Mouse (Mus musculus): Measurements from ENCODE around the gene Ifi211.
"Not testable (repeated sequence)": the region's sequence is repeated elsewhere in the genome, so short reads cannot be mapped to it uniquely, and the experiment has no call there.

The Ifi211 gene

DNA sequence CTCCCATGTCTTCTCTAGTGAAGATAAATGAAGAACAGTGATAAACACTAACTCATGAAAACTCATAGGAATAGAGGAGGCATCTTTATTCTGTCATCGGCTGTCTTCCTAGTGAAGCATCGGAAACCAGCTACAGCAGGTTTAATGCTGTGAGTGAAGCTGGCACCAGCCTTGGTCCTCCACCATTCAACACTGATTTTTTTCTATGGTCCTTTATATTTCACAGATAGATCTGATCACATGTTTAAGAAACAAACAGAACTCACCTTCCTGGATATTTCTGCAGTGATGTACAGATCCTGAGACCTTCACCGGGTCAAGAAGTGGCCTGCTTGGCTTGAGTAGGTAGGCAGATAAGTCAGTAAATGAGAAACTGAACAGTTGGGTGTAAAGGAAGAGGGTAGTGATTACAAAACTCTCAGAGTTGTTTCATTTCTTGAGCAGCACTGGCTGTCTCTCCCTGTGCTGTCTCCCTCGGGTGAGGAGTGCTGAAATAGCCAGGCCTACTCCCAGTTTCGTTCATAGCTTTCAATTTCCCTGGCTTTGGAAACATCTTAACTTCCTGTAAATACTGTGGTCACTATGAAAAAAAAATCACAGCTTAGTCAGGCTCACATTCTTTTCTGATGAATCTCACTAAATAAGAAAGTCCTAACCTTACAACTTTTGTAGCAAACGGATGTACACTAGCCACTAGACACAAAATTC, at the start of gene Ifi211:
Ifi211 (minus strand) TSS at position 499 of the 708 bp plus-strand sequence.
- in situ Hi-C loops (cut with MboI, MseI) = not testable (repeated sequence)

DNA sequence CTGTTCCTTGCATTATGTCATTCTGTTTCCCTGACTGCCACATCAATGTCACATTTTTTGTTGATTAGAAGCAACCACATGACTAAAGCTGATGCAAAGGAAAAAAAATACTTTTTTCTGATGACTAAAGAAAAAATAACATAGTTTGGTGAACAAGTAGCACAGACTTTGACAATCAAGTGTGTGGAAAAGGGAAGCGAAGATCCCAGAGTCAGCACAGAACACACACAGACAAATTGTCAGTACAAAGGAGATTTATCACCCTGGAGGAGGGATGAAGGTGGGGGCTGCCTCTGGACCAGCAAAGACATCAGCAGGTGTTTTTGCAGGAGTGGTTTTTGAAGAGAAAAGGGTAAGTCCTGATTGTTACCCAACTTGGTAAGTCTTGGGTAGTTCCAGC, 48.6 kb upstream of the Ifi211 start:
- in situ Hi-C loops (cut with MboI, MseI) = not testable (repeated sequence)

DNA sequence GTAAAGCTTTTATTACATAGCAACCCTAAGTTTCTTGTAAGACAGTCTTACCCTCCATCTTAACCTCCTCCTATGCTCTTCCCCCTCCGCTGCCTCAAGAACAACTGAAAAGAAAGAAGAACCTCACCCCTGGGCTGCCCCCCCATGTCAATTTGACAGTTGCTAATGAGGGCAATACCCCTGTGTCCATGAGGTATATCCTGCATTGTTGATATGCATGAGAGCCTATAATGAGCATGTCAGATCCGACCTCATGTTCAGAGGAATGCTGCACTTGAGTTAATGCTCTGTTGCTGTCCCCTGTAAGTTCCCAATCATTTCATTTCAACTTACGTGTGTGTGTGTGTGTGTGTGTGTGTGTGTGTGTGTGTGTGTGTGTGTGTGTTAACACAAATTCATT, 47.2 kb upstream of the Ifi211 start:
- in situ Hi-C loops (cut with MboI, MseI) = loop anchor here (10.0 kb wide), 1 partner anchor 105 kb away; no protein-coding TSS in a partner anchor

DNA sequence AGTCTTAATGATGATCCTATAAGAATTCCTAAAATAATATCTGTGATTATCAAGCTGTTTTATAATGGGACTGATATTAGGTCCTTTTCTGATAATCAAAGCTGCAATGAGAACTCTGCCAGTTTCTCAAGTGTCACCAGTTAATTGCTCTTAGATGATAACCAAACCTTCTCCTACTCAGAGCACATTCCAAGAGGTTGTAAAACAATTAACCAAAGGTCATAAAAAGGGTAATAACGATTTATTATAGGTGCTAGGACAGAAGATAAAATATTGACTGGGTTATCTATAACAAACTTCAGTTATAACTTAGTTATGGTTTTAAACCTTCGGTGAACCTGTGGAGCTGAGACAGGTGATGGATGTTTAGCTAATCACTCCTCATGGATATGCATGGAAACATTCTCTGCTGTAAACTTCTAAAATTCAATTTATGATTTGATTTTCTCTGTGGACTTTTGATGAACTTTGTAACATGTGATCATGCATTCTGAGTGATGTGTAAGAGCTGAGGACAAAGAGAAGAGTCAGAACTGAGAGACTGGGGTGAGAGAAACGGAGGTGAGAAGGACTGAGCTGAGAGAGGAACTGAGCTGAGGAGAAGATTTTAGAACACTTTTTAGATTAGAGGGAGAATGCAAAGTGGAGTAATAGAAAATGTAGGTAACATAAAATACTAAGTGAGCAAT, 43.1 kb upstream of the Ifi211 start:
- in situ Hi-C loops (cut with MboI, MseI) = loop anchor here (10.0 kb wide), 1 partner anchor 101 kb away; no protein-coding TSS in a partner anchor

DNA sequence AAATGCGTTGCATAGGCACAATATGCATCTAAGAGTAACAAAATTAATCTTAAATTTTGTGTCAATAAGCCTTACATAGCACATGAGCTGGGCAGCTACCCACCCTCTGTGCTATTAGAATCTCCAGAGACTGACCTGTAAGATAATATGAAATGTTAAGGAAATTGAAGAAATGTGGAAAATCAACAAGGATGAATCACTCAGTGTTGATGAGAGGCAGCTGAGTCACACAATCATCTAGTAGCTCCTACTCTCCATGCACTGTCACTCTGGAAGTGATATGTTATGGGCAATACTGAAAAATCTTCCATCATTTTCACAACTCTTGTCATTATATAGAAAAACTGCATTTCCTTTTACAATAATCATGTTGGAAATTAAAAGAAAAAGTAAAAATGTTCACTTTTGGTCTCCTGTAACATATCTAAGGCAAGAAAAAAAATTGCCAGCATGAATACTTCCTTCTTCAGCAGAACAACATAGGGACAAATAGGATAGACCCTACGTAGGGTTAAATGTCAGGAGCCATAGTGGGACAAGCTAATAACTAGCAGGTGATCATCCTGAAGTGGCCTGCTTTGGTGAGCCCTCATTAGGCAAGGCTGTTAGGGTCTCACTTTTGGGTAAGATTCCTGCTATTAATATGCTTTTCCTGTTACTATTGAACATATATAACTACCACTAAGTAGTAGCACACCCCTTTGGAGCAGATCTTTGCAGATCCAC, 42.4 kb upstream of the Ifi211 start:
- in situ Hi-C loops (cut with MboI, MseI) = loop anchor here (10.0 kb wide), 1 partner anchor 100 kb away; no protein-coding TSS in a partner anchor

DNA sequence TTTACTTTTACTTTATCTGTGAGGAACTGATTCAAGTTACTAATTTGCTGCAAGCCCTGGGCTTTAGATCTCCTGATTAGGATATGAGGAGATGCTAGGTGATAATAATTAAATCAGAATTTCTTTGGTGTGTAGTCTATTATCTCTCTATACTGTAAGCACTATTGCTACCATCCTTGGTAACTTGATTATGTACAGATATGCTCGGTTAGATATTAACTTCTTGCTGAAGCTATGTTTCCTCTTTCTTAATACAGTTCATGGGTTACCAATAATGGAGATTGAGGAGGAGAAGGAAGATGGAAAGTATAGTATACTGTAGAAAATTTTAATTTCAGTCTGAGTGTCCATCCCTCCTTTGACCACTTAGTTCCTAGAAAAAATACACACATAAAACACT, 40.7 kb upstream of the Ifi211 start:
- in situ Hi-C loops (cut with MboI, MseI) = loop anchor here (10.0 kb wide), 1 partner anchor 99 kb away; no protein-coding TSS in a partner anchor

DNA sequence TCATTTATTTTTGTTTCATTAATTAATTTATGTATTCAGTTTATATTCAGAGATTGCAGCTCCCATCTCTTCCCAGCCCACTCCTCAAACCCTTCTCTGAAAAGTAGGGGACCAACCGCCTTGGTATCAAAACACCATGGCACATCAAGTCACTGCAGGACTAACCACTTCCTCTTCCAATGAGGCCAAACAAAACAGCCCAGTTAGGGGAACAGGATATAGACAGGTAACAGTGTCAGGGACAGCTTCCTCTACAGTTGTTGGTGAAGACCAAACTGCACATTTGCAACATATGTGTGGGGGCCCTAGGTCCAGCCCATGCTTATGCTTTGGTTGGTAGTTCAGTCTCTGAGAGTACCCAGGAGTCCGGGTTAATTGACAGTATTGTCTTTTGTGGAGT, 36.2 kb upstream of the Ifi211 start:
- in situ Hi-C loops (cut with MboI, MseI) = loop anchor here (5.0 kb wide), 2 partner anchors 77 to 142 kb away; no protein-coding TSS in a partner anchor

DNA sequence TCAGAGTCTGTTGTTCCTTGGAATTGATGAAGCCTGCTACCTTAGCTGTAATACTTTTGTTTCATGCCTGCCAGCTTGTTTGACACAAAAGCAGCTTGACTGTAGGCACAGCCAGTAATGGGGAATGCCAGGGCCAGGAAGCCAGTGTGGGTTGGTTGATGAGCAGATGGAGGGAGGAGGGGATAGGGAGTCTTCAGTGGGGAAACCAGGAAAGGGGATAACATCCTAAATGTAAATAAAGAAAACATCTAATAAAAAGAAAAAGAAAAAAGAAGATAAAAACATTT, 29.9 kb upstream of the Ifi211 start:
- in situ Hi-C loops (cut with MboI, MseI) = not testable (repeated sequence)

DNA sequence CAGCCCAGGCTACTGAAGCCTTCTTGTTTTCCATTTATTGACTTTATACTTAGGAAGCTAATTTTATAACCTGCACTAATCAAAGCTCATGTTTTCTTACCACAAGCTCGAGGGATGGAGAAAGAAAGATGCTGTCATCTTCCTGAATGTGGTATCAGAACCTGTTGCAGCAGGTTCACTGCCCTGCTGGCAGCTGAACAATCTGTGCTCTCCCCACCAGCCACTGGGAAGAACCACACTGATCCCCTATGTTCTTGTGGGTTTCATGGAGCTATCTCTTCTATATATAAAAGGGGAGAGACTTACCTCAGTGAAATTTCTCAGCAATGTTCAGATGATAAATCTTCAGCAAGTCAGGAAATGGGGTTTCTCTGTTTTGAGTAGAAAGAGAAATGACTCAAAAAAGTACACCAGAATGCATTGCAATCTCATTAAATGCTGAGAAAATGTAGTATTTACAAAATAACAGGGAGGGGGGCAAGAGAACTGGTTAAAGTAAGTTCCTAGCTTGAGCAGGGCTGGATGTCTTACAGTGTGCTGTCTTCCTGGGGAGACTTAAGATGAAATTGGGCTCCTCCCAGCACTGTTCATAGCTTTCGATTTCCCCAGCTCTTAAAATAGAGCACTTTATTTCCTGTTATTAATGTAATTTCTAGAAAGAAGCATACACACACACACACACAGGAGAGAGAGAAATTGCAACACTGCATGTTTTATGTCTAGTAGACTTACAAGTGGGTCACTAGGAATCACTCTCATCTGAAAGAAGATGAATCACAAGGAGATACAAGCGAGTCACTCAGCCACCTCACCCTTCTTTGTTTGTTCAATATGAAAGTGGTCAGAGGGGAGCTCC, 29.3 kb upstream of the Ifi211 start, which contains the start of the genes Mndal and Ifi203:
Mndal (minus strand) TSS at position 568 of the 856 bp plus-strand sequence.
Ifi203 (minus strand) TSS at position 749 of the 856 bp plus-strand sequence.
- in situ Hi-C loops (cut with MboI, MseI) = not testable (repeated sequence)

DNA sequence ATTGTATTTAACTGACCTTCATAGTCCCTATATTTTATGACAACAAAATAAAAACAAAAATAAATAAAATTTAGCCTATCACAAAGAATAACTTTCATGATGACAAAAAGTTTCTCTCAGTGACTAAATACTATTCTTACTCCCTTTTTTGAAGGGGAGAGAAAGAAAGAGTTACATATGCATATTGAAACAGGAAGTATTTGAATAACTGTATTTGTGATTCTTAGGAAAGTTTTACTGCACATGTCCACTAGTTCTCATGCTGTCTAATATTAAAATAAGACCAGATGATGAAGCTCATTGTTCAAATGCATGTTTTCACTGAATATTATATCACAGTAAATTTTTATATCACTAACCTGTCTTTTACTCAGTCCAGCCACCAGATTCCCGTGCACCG, 28.7 kb upstream of the Ifi211 start:
- in situ Hi-C loops (cut with MboI, MseI) = not testable (repeated sequence)

DNA sequence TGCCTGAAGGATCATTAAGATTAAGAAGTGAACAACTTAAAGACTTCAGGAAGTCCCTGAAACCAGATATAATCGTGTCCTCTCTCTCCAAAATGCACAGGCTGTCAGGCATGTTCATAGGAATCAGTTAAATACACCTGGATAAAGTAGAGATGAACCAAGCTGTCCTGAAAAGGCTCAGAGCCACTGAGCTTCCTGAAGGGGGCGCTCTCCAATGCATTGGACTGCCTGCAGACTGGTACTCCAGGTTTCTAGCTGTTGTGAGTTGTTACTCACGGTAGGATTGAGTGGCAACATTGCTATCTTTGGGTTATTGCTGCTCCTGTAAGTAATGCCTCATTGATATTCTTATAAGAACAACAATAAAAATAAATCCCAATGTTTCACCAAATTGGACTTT, 6.4 kb upstream of the Ifi211 start:
- in situ Hi-C loops (cut with MboI, MseI) = loop anchor here (5.0 kb wide), 1 partner anchor 147 kb away; no protein-coding TSS in a partner anchor

DNA sequence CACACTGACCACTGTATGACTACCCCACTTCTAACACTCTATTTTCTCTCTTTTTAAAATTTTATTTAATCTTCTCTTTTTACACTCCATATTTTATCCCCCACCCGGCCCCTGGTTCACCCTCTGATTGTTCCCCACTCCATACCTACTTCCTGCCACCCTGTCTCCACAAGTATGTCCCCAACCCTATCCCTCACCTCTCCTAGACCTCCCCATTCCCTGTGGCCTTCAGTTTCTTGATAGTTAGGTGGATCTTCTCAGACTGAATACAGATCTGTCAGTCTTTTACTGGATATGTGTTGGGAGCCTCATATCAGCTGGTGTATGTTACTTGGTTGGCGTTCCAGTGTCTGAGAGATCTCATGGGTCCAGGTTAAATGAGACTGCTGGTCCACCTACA, 1.7 kb upstream of the Ifi211 start:
- in situ Hi-C loops (cut with MboI, MseI) = no loop called here

DNA sequence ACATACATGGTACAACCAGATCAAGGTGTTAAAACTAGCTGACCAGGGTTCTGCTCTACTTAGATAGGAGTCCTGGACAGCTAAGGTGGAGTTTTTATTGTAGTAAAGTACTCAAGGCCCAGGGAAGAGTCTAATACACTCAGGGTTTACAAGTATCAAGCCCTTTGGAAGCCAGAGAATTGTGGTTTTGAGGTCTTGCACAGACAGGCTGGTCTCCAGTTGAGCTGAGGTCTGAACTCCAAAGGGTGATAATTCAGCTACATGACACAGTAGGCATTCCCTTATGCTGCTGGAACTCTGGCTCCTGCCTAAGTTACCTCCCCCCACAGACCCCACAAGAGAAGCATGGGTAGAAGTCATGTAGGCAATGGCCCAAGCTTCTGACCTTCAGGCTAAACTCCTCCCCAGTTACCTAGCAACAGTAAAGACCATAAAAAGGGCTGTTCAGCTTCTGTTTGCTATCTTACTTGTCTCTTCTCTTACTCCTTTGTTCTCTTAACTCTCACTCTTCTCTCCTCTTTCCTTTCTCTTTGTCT, 478 bp upstream of the Ifi211 start:
- in situ Hi-C loops (cut with MboI, MseI) = not testable (repeated sequence)

DNA sequence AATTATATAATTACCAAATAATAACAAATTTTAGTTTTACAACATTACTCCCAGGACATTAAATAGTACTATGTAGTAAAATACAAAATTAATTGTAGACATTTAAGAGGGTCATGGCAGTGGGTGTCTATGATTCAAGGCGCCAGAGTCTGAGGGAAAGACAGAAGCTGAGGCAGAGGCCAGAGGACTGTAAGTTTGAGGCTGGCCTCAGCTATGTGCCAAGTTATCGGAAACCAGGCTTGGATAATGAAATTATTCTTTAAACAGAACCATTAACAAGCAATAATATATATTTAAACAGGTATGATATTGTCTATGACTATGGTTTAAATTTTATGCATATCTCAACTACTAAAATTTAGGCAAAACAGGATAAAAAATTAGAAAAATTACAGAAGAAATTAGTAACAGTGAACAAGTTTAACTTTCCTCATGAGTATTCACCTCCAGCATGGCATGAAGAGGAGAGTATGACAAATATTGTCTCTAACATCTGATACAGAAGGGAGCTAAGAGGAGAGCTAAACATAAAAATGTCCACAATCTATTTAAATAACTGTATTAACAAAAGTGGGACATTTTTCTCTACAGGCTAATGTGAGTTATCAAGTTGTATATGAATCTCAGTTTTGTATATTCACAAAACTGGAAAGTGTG, 910 bp downstream of the Ifi211 start:
- in situ Hi-C loops (cut with MboI, MseI) = no loop called here

DNA sequence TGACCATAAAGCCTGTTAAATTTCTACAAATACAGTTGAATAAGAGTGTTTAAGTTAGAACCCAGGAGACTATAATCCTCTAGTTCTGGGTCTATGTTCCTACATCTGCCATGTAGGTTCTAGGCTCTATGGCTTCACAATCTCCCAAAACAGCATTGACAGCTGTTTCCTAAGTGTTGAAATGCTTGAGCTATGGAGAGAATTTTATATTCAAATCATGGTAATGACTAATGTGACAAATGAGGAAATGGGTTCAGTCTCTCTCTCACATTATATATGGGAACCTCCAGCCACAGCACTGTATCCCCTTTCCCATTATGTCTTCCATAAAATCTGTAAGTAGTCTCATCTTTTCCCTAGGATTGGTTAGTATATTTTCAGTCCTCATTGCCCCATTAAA, 4.5 kb downstream of the Ifi211 start:
- in situ Hi-C loops (cut with MboI, MseI) = not testable (repeated sequence)

DNA sequence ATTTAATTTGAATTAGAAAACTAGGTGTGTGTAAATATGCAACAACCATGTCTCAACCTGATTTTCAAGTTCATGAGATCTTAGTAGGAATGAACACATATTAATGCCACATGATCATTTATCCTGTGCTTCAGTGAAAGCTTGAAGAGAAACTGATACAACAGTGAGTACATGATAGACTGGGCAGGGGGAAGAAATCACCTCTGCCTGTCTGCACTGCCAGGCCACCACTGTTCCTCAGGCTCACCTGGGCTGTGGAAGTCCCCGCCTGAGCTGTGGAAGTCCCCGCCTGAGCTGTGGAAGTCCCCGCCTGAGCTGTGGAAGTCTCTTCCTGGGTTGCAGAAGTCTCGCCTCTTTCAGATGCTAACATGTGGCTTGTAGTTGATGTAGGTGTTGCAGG, 7.0 kb downstream of the Ifi211 start:
- in situ Hi-C loops (cut with MboI, MseI) = not testable (repeated sequence)

DNA sequence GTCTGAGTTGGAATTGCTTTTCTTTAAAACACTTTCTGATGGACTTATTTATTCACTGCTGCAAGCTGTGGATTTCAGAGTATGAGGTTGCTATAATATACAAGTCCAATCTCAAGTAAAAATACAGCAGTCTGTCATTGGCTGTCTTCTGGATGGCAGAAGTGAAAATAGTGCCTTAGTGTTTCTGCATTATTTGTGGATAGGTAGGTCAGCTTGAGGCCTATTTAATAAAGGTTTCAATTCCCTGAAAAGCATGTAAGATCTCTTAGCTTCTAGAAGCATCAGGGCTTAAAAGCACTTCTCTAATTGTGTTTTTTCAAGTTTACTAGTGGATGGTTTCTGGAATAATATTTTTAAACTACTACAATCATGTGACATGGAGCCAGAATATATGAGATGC, 23.1 kb downstream of the Ifi211 start:
- in situ Hi-C loops (cut with MboI, MseI) = loop anchor here (5.0 kb wide), 1 partner anchor 118 kb away; no protein-coding TSS in a partner anchor

DNA sequence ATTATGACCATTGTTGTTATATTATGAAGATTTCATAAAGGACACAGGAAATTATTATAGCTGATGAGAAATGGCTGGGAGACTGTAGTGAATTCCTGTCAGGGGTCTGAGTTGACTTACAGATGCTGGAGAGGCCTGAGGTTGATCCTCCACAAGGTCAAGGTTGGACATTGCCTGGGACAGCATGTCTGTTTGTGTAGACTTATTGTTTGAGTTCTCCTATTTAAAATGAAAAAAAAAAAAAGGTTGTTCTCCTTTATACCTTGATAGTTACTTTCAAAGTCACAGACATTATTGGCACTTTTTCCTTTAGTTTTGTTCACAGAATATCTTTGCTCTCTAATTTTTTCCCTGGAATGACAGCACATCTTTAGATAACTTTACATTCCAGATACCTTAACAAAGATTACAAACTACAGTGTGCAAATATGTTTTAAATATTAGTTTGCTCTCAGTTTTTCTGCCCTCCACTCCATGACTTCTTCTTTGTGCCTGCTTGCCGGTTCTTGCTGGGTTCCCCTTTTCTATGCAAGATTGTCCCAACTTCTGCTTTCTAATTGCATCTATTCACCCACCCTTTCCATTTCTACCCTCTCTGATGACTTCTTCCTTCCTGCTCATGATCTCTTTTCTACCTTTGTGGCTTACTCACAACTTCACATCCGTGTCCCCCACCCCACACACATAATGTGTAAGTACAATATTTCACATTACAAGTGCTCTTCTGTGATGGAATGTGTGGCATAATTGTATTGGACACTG, 25.6 kb downstream of the Ifi211 start:
- in situ Hi-C loops (cut with MboI, MseI) = not testable (repeated sequence)

DNA sequence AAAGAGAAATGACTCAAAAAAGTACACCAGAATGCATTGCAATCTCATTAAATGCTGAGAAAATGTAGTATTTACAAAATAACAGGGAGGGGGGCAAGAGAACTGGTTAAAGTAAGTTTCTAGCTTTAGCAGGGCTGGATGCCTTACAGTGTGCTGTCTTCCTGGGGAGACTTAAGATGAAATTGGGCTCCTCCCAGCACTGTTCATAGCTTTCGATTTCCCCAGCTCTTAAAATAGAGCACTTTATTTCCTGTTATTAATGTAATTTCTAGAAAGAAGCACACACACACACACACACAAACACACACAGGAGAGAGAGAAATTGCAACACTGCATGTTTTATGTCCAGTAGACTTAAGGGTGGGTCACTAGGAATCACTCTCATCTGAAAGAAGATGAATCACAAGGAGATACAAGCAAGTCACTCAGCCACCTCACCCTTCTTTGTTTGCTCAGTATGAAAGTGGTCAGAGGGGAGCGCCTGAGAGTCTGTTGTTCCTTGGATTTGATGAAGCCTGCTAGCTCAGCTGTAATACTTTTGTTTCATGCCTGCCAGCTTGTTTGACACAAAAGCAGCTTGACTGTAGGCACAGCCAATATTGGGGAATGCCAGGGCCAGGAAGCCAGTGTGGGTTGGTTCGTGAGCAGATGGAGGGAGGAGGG, 32.7 kb downstream of the Ifi211 start:
- in situ Hi-C loops (cut with MboI, MseI) = not testable (repeated sequence)
